Mouse (Mus musculus): Measurements from ENCODE around the gene Gnaq. TPM values are rescaled to one million over a fixed set of nuclear protein-coding genes. Genes with fewer than 3 reads are reported as not detected.
"Not testable (repeated sequence)": the region's sequence is repeated elsewhere in the genome, so short reads cannot be mapped to it uniquely, and the experiment has no call there.

The Gnaq gene
- polyA plus RNA-seq, 1 experiment from 2014 or later, result 8.6 TPM

DNA sequence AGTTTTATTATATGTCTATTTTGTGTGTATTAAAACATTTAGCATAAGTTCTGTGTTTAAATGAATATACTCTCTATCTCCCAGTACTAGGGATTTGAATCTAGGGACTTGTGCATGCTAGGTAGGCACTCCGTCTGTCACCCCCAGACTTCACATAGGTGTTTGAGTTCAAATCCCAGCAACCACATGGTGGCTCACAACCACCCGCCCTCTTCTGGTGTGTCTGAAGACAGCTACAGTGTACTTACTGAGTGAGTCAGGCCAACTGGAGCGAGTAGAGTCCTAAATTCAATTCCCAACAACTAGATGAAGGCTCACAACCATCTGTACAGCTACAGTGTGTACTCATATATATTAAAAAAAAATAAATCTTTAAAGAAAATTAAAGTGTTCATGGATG, 21.2 kb downstream of the Gnaq start:
- 74% methylated on average over 3 of the region's 3 CpGs for WGBS
- Histone ChIP-seq H3K9me3 (ENCODE audit: control insufficient read depth, low read length) (no peaks in the 10 kb centered on the region), H3K27ac (ENCODE audit: low read depth, low read length) (no peak overlapping the region), H3K36me3 (ENCODE audit: control insufficient read depth, insufficient read depth, low read length) (no peaks in the 10 kb centered on the region), H3K9ac (ENCODE audit: low read depth, low read length) (no peak overlapping the region), H3K27me3 (replicated peaks; ENCODE audit: control insufficient read depth, insufficient read depth, low read length) (no peaks in the 10 kb centered on the region), H3K4me3 (ENCODE audit: low read depth, low read length) (no peak overlapping the region), H3K4me2 (no peak overlapping the region), H3K4me1 (replicated peaks; ENCODE audit: control insufficient read depth, insufficient read depth, low read length) (peaks cover 7% of the 10 kb centered on the region)
- DNase-seq (ENCODE audit: low spot score), result no peak
- ATAC-seq (replicated peaks; ENCODE audit: low FRiP score), result no peak

DNA sequence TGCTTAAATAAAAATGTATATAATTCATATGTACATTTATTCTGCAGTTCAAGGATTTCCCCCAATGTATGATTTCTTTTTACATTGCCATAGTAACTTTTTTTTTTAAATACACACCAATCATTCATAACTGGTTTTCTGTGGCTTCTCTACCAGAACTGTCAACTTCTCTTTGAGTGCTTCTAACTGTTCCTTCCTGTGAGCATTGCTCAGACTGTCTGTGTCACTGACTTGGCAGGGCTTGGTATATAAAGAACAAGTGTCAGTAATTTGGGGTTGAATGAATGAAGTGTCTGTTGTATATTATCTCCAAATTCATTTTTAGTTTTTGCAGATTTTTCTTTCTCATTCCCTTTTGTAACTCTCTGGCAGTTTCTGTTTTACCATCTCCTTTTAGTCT, 21.8 kb downstream of the Gnaq start:
- H3K27me3 ChIP-seq (replicated peaks; ENCODE audit: control insufficient read depth, insufficient read depth, low read length), result no peaks in the 10 kb centered on the region
- H3K4me3 ChIP-seq (ENCODE audit: low read depth, low read length), result no peak overlapping the region
- DNase-seq (ENCODE audit: low spot score), result no peak
- H3K9ac ChIP-seq (ENCODE audit: low read depth, low read length), result no peak overlapping the region
- no peak overlapping the region for H3K4me2 ChIP-seq
- no peak for ATAC-seq (replicated peaks; ENCODE audit: low FRiP score)
- no peak overlapping the region for H3K27ac ChIP-seq (ENCODE audit: low read depth, low read length)
- no peaks in the 10 kb centered on the region for H3K36me3 ChIP-seq (ENCODE audit: control insufficient read depth, insufficient read depth, low read length)
- H3K9me3 ChIP-seq (ENCODE audit: control insufficient read depth, low read length), result no peaks in the 10 kb centered on the region
- H3K4me1 ChIP-seq (replicated peaks; ENCODE audit: control insufficient read depth, insufficient read depth, low read length), result peaks cover 4% of the 10 kb centered on the region

- Histone ChIP-seq H3K4me1 (replicated peaks; ENCODE audit: control insufficient read depth, insufficient read depth, low read length) (peaks cover 17% of the 10 kb centered on the region), H3K27me3 (replicated peaks; ENCODE audit: control insufficient read depth, insufficient read depth, low read length) (no peaks in the 10 kb centered on the region)
Measured at GRCm38 (mm10) chr19:16157120-16157519, 24.5 kb downstream of the Gnaq start.

DNA sequence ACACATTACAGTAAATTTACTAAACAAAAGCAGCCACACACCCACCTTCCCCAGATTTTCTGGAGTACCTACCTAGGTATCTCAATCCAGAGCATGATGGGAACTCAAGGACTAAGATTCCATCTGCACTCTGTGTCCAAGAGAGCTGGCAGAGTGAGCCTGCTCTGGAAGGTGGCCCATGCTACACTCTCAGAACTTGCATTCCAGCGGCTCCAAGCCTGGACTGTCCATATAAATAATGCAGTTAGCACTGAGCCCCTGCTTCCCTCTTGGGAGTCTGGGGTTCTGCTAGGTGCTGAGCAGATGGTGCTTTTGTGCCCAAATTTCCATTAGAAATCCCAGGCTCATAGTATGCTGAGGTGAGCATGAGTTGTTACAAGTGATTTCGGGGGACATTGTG, 28.1 kb downstream of the Gnaq start:
- Histone ChIP-seq H3K9ac (ENCODE audit: low read depth, low read length) (no peak overlapping the region), H3K4me2 (no peak overlapping the region), H3K4me3 (ENCODE audit: low read depth, low read length) (no peak overlapping the region), H3K9me3 (ENCODE audit: control insufficient read depth, low read length) (no peaks in the 10 kb centered on the region), H3K36me3 (ENCODE audit: control insufficient read depth, insufficient read depth, low read length) (no peaks in the 10 kb centered on the region), H3K4me1 (replicated peaks; ENCODE audit: control insufficient read depth, insufficient read depth, low read length) (peaks cover 13% of the 10 kb centered on the region), H3K27ac (ENCODE audit: low read depth, low read length) (no peak overlapping the region), H3K27me3 (replicated peaks; ENCODE audit: control insufficient read depth, insufficient read depth, low read length) (no peaks in the 10 kb centered on the region)
- no peak for DNase-seq (ENCODE audit: low spot score)
- 93% methylated on average over 2 of the region's 2 CpGs for WGBS
- ATAC-seq (replicated peaks; ENCODE audit: low FRiP score), result no peak

More at GRCm38 (mm10) chr19:16157120-16157519, 24.5 kb downstream of the Gnaq start:
- Histone ChIP-seq H3K9me3 (ENCODE audit: control insufficient read depth, low read length) (no peaks in the 10 kb centered on the region), H3K9ac (ENCODE audit: low read depth, low read length) (no peak overlapping the region), H3K4me2 (no peak overlapping the region), H3K36me3 (ENCODE audit: control insufficient read depth, insufficient read depth, low read length) (no peaks in the 10 kb centered on the region), H3K27ac (ENCODE audit: low read depth, low read length) (no peak overlapping the region), H3K4me3 (ENCODE audit: low read depth, low read length) (no peak overlapping the region)
- no peak for DNase-seq (ENCODE audit: low spot score)
- no peak for ATAC-seq (replicated peaks; ENCODE audit: low FRiP score)
- 93% methylated on average over 7 of the region's 7 CpGs for WGBS

GRCm38 (mm10) chr19:16161222-16161621, 28.6 kb downstream of the Gnaq start:
- no peaks in the 10 kb centered on the region for H3K9me3 ChIP-seq (ENCODE audit: control insufficient read depth, low read length)
- WGBS, result 34% methylated on average over 2 of the region's 2 CpGs
- no peak overlapping the region for H3K4me3 ChIP-seq (ENCODE audit: low read depth, low read length)
- DNase-seq (ENCODE audit: low spot score) (no peak), ATAC-seq (replicated peaks; ENCODE audit: low FRiP score) (no peak)
- no peaks in the 10 kb centered on the region for H3K36me3 ChIP-seq (ENCODE audit: control insufficient read depth, insufficient read depth, low read length)
- H3K4me1 ChIP-seq (replicated peaks; ENCODE audit: control insufficient read depth, insufficient read depth, low read length), result peaks cover 13% of the 10 kb centered on the region
- H3K27ac ChIP-seq (ENCODE audit: low read depth, low read length), result no peak overlapping the region
- H3K4me2 ChIP-seq, result no peak overlapping the region
- H3K27me3 ChIP-seq (replicated peaks; ENCODE audit: control insufficient read depth, insufficient read depth, low read length), result no peaks in the 10 kb centered on the region
- H3K9ac ChIP-seq (ENCODE audit: low read depth, low read length), result no peak overlapping the region

DNA sequence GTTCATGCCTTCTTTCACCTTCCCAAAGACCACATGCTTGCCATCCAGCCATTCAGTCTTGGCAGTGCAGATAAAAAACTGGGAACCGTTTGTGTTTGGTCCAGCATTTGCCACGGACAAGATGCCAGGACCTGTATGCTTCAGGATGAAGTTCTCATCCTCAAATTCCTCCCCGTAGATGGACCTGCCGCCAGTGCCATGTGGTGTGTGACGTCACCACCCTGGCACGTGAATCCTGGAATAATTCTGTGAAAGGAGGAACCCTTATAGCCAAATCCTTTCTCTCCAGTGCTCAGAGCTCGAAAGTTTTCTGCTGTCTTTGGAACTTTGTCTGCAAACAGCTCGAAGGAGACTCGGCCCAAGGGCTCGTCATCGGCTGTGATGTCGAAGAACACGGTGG, 31.8 kb downstream of the Gnaq start:
- H3K4me3 ChIP-seq (ENCODE audit: low read depth, low read length); H3K27me3 ChIP-seq (replicated peaks; ENCODE audit: control insufficient read depth, insufficient read depth, low read length); DNase-seq (ENCODE audit: low spot score); H3K4me2 ChIP-seq; H3K36me3 ChIP-seq (ENCODE audit: control insufficient read depth, insufficient read depth, low read length); H3K9ac ChIP-seq (ENCODE audit: low read depth, low read length); H3K27ac ChIP-seq (ENCODE audit: low read depth, low read length); H3K9me3 ChIP-seq (ENCODE audit: control insufficient read depth, low read length); ATAC-seq (replicated peaks; ENCODE audit: low FRiP score): not testable (repeated sequence)
- H3K4me1 ChIP-seq (replicated peaks; ENCODE audit: control insufficient read depth, insufficient read depth, low read length), result peaks cover 24% of the 10 kb centered on the region
- WGBS, result 90% methylated on average over 13 of the region's 13 CpGs

GRCm38 (mm10) chr19:16167185-16167584, 34.6 kb downstream of the Gnaq start:
- ATAC-seq (replicated peaks; ENCODE audit: low FRiP score) (no peak), DNase-seq (ENCODE audit: low spot score) (no peak)
- Histone ChIP-seq H3K4me2 (no peak overlapping the region), H3K9me3 (ENCODE audit: control insufficient read depth, low read length) (no peaks in the 10 kb centered on the region), H3K4me1 (replicated peaks; ENCODE audit: control insufficient read depth, insufficient read depth, low read length) (peaks cover 11% of the 10 kb centered on the region), H3K27me3 (replicated peaks; ENCODE audit: control insufficient read depth, insufficient read depth, low read length) (no peaks in the 10 kb centered on the region), H3K4me3 (ENCODE audit: low read depth, low read length) (no peak overlapping the region), H3K9ac (ENCODE audit: low read depth, low read length) (no peak overlapping the region), H3K27ac (ENCODE audit: low read depth, low read length) (no peak overlapping the region), H3K36me3 (ENCODE audit: control insufficient read depth, insufficient read depth, low read length) (no peaks in the 10 kb centered on the region)
- WGBS, result 79% methylated on average over 4 of the region's 4 CpGs

GRCm38 (mm10) chr19:16168192-16168591, 35.6 kb downstream of the Gnaq start:
- peaks cover 11% of the 10 kb centered on the region for H3K4me1 ChIP-seq (replicated peaks; ENCODE audit: control insufficient read depth, insufficient read depth, low read length)
- no peak overlapping the region for H3K4me3 ChIP-seq (ENCODE audit: low read depth, low read length)
- no peaks in the 10 kb centered on the region for H3K36me3 ChIP-seq (ENCODE audit: control insufficient read depth, insufficient read depth, low read length)
- no peak overlapping the region for H3K9ac ChIP-seq (ENCODE audit: low read depth, low read length)
- no peaks in the 10 kb centered on the region for H3K9me3 ChIP-seq (ENCODE audit: control insufficient read depth, low read length)
- H3K27ac ChIP-seq (ENCODE audit: low read depth, low read length), result peak overlapping the region; percentile 35
- no peak overlapping the region for H3K4me2 ChIP-seq
- 52% methylated on average over 4 of the region's 4 CpGs for WGBS
- no peak for ATAC-seq (replicated peaks; ENCODE audit: low FRiP score)
- DNase-seq (ENCODE audit: low spot score), result no peak
- no peaks in the 10 kb centered on the region for H3K27me3 ChIP-seq (replicated peaks; ENCODE audit: control insufficient read depth, insufficient read depth, low read length)

DNA sequence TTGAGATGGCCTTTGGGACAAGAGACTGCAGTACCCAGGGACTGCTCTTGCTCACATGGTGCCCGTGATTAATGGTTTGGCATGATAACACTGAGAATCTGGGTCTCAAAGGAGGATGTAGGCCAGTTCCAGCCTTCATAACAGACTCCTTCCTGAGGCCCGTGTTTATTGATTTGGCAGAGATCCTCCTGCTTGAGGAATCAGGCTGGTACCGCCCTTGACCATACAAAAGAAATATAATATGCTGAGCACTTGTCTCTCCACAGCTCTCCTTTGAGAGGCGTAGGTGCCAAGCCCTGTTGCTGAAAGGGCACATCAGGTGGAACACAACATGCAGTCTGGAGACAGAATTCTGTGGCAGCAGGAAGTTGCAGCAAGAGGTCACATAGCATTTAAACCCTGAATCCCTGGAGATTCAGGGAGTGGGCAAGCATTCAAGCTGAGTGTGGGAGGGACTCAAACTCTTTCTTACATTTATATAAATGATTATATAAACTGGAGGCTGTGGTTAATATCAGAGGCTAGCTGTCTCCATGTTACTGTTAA, 36.1 kb downstream of the Gnaq start:
- Histone ChIP-seq H3K9me3 (ENCODE audit: control insufficient read depth, low read length) (no peaks in the 10 kb centered on the region), H3K36me3 (ENCODE audit: control insufficient read depth, insufficient read depth, low read length) (no peaks in the 10 kb centered on the region), H3K27me3 (replicated peaks; ENCODE audit: control insufficient read depth, insufficient read depth, low read length) (no peaks in the 10 kb centered on the region), H3K27ac (ENCODE audit: low read depth, low read length) (peak overlapping the region; percentile 35), H3K4me1 (replicated peaks; ENCODE audit: control insufficient read depth, insufficient read depth, low read length) (peaks cover 14% of the 10 kb centered on the region), H3K4me2 (no peak overlapping the region), H3K9ac (ENCODE audit: low read depth, low read length) (no peak overlapping the region), H3K4me3 (ENCODE audit: low read depth, low read length) (no peak overlapping the region)
- DNase-seq (ENCODE audit: low spot score) (no peak), ATAC-seq (replicated peaks; ENCODE audit: low FRiP score) (no peak)
- 47% methylated on average over 4 of the region's 4 CpGs for WGBS
